Mouse (Mus musculus): ENCODE measurements around the gene Itga1. TPM values are rescaled to one million over a fixed set of nuclear protein-coding genes. Genes with fewer than 3 reads are reported as not detected.

Itga1 gene
- total and polyA plus RNA-seq, 3 experiments, result under 0.01 to 0.04 (median 0.01) TPM

DNA sequence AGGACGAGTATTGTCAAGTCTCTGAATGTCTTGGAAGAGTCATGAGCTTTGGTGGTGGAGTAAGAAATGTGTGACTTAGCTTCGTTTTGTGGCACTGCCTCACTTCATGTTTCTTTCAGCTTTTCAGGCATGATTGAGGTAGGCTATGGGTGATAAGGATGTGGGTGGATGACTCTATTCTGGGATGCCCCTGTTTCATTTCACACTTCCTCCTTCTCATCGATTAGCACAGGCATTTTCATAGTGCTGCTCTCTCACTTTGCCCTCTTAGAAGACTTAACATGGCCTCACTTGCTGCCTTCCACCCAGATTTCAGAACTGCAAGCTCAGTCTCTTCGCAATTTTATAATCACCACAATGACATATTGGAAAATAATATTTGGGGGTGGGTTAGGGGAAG, 102.2 kb downstream of the Itga1 start:
- TF ChIP-seq RAD21 (IDR thresholded peaks at IDR 0.05; ENCODE audit: low read depth, low read length) (no peak), RCOR1 (conservative IDR thresholded peaks at IDR 0.05; ENCODE audit: low read depth, low read length) (no peak), ETS1 (conservative IDR thresholded peaks at IDR 0.05; ENCODE audit: low read depth, low read length) (peak; percentile 40; the same call in 1 of the 2 replicates), POLR2AphosphoS2 (IDR thresholded peaks at IDR 0.05; ENCODE audit: low read depth, low read length) (no peak), TCF12 (IDR thresholded peaks at IDR 0.05; ENCODE audit: low read depth, low read length) (no peak), ZMIZ1 (IDR thresholded peaks at IDR 0.05; ENCODE audit: low read depth, low read length) (no peak), NELFE (IDR thresholded peaks at IDR 0.05; ENCODE audit: low read depth, low read length) (no peak), NRF1 (IDR thresholded peaks at IDR 0.05; ENCODE audit: low read depth, low read length) (no peak), SMC3 (IDR thresholded peaks at IDR 0.05; ENCODE audit: low read depth, low read length) (0 out of 2 replicates have a peak, but pooled peaks have one; percentile 3), KAT2A (IDR thresholded peaks at IDR 0.05; ENCODE audit: insufficient replicate concordance, low read length) (no peak), MAFK (IDR thresholded peaks at IDR 0.05; ENCODE audit: insufficient replicate concordance, low read length) (0 out of 2 replicates have a peak, but pooled peaks have one; percentile 59), MEF2A (IDR thresholded peaks at IDR 0.05; ENCODE audit: borderline replicate concordance, low read depth, low read length) (peak; percentile 84), POLR2A (IDR thresholded peaks at IDR 0.05; ENCODE audit: low read depth, low read length) (no peak), SIN3A (IDR thresholded peaks at IDR 0.05; ENCODE audit: low read length) (no peak), CHD1 (IDR thresholded peaks at IDR 0.05; ENCODE audit: low read depth, low read length) (no peak), MAZ (IDR thresholded peaks at IDR 0.05; ENCODE audit: low read depth, low read length) (no peak), CHD2 (IDR thresholded peaks at IDR 0.05; ENCODE audit: low read length) (no peak), IRF4 (IDR thresholded peaks at IDR 0.05; ENCODE audit: low read depth, low read length) (peak; percentile 85), ZKSCAN1 (IDR thresholded peaks at IDR 0.05; ENCODE audit: borderline replicate concordance, low read depth, low read length) (no peak), ELF1 (IDR thresholded peaks at IDR 0.05; ENCODE audit: low read depth, low read length) (no peak), JUN (IDR thresholded peaks at IDR 0.05; ENCODE audit: insufficient read depth, low read depth, low read length) (no peak), MAX (IDR thresholded peaks at IDR 0.05; ENCODE audit: low read length) (peak; percentile 55; the same call in 1 of the 2 replicates), USF2 (conservative IDR thresholded peaks at IDR 0.05; ENCODE audit: low read depth, low read length) (no peak), PAX5 (IDR thresholded peaks at IDR 0.05; ENCODE audit: low read length) (no peak), ZNF384 (IDR thresholded peaks at IDR 0.05; ENCODE audit: low read depth, low read length) (peak; percentile 10; the same call in 1 of the 2 replicates), ZC3H11A (IDR thresholded peaks at IDR 0.05; ENCODE audit: low read depth, low read length) (no peak), BHLHE40 (IDR thresholded peaks at IDR 0.05; ENCODE audit: low read depth, low read length) (peak; percentile 29; the same call in 1 of the 2 replicates), TBP (conservative IDR thresholded peaks at IDR 0.05; ENCODE audit: low read depth, low read length) (no peak), MXI1 (IDR thresholded peaks at IDR 0.05; ENCODE audit: low read depth, low read length) (no peak; the same call in 1 of the 2 replicates), HCFC1 (IDR thresholded peaks at IDR 0.05; ENCODE audit: low read depth, low read length) (no peak), USF1 (IDR thresholded peaks at IDR 0.05; ENCODE audit: low read depth, low read length) (no peak), JUND (conservative IDR thresholded peaks at IDR 0.05; ENCODE audit: low read depth, low read length) (0 out of 2 replicates have a peak, but pooled peaks have one; percentile 11), EP300 (IDR thresholded peaks at IDR 0.05; ENCODE audit: low read length) (peak; percentile 80), CTCF (conservative IDR thresholded peaks at IDR 0.05 in 1 of 2, IDR thresholded peaks at IDR 0.05 in 1 of 2; ENCODE audit: low read depth in 2 of 2, low read length in 2 of 2) (no peak), UBTF (IDR thresholded peaks at IDR 0.05; ENCODE audit: low read depth, low read length) (no peak), GABPA (IDR thresholded peaks at IDR 0.05; ENCODE audit: insufficient replicate concordance, low read depth, low read length) (no peak), MYC (IDR thresholded peaks at IDR 0.05; ENCODE audit: low read depth, low read length) (no peak), E2F4 (IDR thresholded peaks at IDR 0.05; ENCODE audit: insufficient replicate concordance, low read depth, low read length) (no peak)
- H3K36me3 ChIP-seq (replicated peaks in 1 of 2; ENCODE audit: control insufficient read depth in 1 of 2, insufficient read depth in 1 of 2, low read length in 1 of 2), result no peaks in the 10 kb centered on the region
- no peak overlapping the region for H3K9ac ChIP-seq (ENCODE audit: insufficient read depth, low read depth)
- peak; percentile 76 for DNase-seq (ENCODE audit: extremely low read depth)
- dilution Hi-C loops (cut with MboI; ENCODE audit: extremely low pct_ligation_motif_present, extremely low pct_unique_long_range_greater_than_20kb, low sequenced_read_pairs), result no loop called here
- H3K27me3 ChIP-seq (replicated peaks), result no peaks in the 10 kb centered on the region
- no peak overlapping the region for H3K4me3 ChIP-seq (replicated peaks in 1 of 3; ENCODE audit: low read depth in 2 of 3, low read length in 2 of 3, poor library complexity in 1 of 3)
- H3K4me1 ChIP-seq (ENCODE audit: control insufficient read depth in 1 of 2, insufficient read depth in 2 of 2), result peaks cover 8 to 27% of the 10 kb centered on the region in 2 experiments
- no peaks in the 10 kb centered on the region for H3K9me3 ChIP-seq (replicated peaks; ENCODE audit: low read length)
- in situ Hi-C loops (cut with MboI; ENCODE audit: low pct_ligation_motif_present, low pct_unique_long_range_greater_than_20kb, low sequenced_read_pairs), result loop anchor here (25.0 kb wide), 1 partner anchor 163 kb away; no protein-coding TSS in a partner anchor
- no peaks in the 10 kb centered on the region for H3K79me2 ChIP-seq (replicated peaks; ENCODE audit: control insufficient read depth, extremely low read depth, insufficient read depth, poor library complexity, severe bottlenecking)
- H3K4me2 ChIP-seq (ENCODE audit: insufficient read depth, low read depth, poor library complexity, severe bottlenecking), result peak overlapping the region; percentile 50
- no peak overlapping the region for H3K27ac ChIP-seq (ENCODE audit: insufficient read depth, low read depth)
